Mouse (Mus musculus): ENCODE measurements around the gene Uts2r.

DNA sequence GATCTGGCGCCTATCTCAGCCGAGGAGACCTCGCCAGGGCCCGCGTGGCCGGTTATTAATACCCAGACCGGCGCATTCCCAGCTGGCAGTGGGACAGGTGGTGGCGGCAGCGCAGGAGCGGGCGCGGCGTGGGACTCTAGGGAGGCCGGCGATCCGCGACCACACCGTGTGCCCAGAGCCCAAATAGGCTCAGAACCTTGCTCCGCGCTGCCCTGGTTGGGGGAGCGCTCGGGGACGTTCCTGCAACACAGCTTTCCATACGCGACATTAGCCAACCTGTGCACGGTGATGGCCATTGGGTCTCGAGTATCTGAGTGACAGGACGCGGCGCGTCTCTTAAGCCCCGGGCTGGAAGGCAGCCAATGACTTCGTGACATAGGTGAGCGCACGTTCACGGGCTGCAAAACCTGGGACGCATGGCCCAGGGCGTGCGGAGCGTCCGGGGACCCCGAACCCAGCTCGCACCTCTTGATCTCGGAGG lies 3.6 kb upstream of the Uts2r start:
- TF ChIP-seq ZNF384 (IDR thresholded peaks at IDR 0.05; ENCODE audit: low read depth, low read length) (no peak), ZC3H11A (IDR thresholded peaks at IDR 0.05; ENCODE audit: borderline replicate concordance, low read depth, low read length) (no peak), CHD2 (IDR thresholded peaks at IDR 0.05; ENCODE audit: low read depth, low read length) (no peak), MAFK (IDR thresholded peaks at IDR 0.05; ENCODE audit: insufficient read depth, low read depth, low read length) (no peak)

Data from ES-E14 (cell line).